Comparison of ENCODE assay signal across 25 mouse cellular contexts in genomic region chr17:13890932-13891331, GRCm38 (mm10). TPM values are rescaled to one million over a fixed set of nuclear protein-coding genes. Genes with fewer than 3 reads are reported as not detected.
DNase-seq lines count a peak whose midpoint lies in the region; ATAC-seq and TF ChIP-seq lines count a peak whose summit lies in the region.
"Had no signal": no experiment of that assay in that cellular context is flagged by ENCODE, and none has a peak within 500 bp of the region (broad histone marks: within the 10 kb centered on the region; RNA-seq: fewer than 3 reads in every experiment).

No protein-coding gene starts in this region.

- peak overlapping the region; percentile 2; the same call in 1 of the 2 replicates for H3K27ac ChIP-seq in heart, adult 2 months
- no peak overlapping the region for H3K27ac ChIP-seq in CH12.LX (ENCODE audit: insufficient read depth, low read depth)
- H3K27ac ChIP-seq in stomach, postnatal 0 days (replicated peaks): no peak overlapping the region
- H3K27ac ChIP-seq: embryonic facial prominence, embryonic 12.5 days; forebrain, embryonic 15.5 days; heart, embryonic 10.5 days; hindbrain, embryonic 12.5 days had no signal

- H3K9me3 ChIP-seq in CH12.LX (replicated peaks; ENCODE audit: low read length): no peaks in the 10 kb centered on the region
- no peaks in the 10 kb centered on the region for H3K9me3 ChIP-seq in stomach, postnatal 0 days (ENCODE audit: control insufficient read depth, low read length)
- H3K9me3 ChIP-seq: embryonic facial prominence, embryonic 12.5 days; forebrain, embryonic 15.5 days; heart, embryonic 10.5 days; hindbrain, embryonic 12.5 days had no signal

- no peak for TF ChIP-seq RAD21 in CH12.LX (IDR thresholded peaks at IDR 0.05; ENCODE audit: low read depth, low read length)

- dilution Hi-C loops in CH12.LX (cut with MboI; ENCODE audit: extremely low pct_ligation_motif_present, extremely low pct_unique_long_range_greater_than_20kb, low sequenced_read_pairs): no loop called here

- no peak for TF ChIP-seq CTCF in heart, adult 2 months (IDR thresholded peaks at IDR 0.05)
- TF ChIP-seq CTCF in CH12.LX (conservative IDR thresholded peaks at IDR 0.05 in 1 of 2, IDR thresholded peaks at IDR 0.05 in 1 of 2; ENCODE audit: low read depth in 2 of 2, low read length in 2 of 2): no peak
- TF ChIP-seq CTCF in stomach, postnatal 0 days (IDR thresholded peaks at IDR 0.05; ENCODE audit: low read depth): no peak

- TF ChIP-seq POLR2A in heart, adult 2 months (IDR thresholded peaks at IDR 0.05; ENCODE audit: insufficient read depth, low read depth, low read length): no peak
- TF ChIP-seq POLR2A in CH12.LX (IDR thresholded peaks at IDR 0.05; ENCODE audit: low read depth, low read length): no peak

- H3K36me3 ChIP-seq in heart, adult 2 months (ENCODE audit: control insufficient read depth, insufficient read depth, low read length): peaks cover 35% of the 10 kb centered on the region
- peaks cover 5 to 13% of the 10 kb centered on the region in 2 experiments for H3K36me3 ChIP-seq in CH12.LX (replicated peaks in 1 of 2; ENCODE audit: control insufficient read depth in 1 of 2, insufficient read depth in 1 of 2, low read length in 1 of 2)
- 0 out of 2 replicates have a peak, but pooled peaks cover 3% of the 10 kb centered on the region for H3K36me3 ChIP-seq in stomach, postnatal 0 days (ENCODE audit: control insufficient read depth, insufficient read depth, low read length)

- no peak for DNase-seq in heart, adult 2 months
- DNase-seq in heart, adult 9 months (ENCODE audit: low spot score in 2 of 2): no peak
- DNase-seq in urinary bladder, adult 18-20 months (ENCODE audit: low spot score in 2 of 2): peak; percentile 28 to 48
- no peak for DNase-seq in urinary bladder, postnatal 25 days (ENCODE audit: low spot score)
- peak; percentile 1 for DNase-seq in CH12.LX (ENCODE audit: extremely low read depth)
- DNase-seq in stomach, postnatal 0 days (ENCODE audit: low spot score): peak; percentile 51
- DNase-seq in frontal cortex, postnatal 14 days (ENCODE audit: low spot score in 2 of 2): no peak
- DNase-seq: adrenal gland, postnatal 10 days; cerebellum, adult 11-12 months; cerebellum, adult 9-10 months; cerebellum, postnatal 25 days; gastrocnemius, postnatal 25 days; heart, postnatal 10 days; heart, postnatal 4 days had no signal

- H3K9ac ChIP-seq in heart, adult 2 months (ENCODE audit: low read depth, low read length): no peak overlapping the region
- no peak overlapping the region for H3K9ac ChIP-seq in CH12.LX (ENCODE audit: insufficient read depth, low read depth)
- no peak overlapping the region for H3K9ac ChIP-seq in stomach, postnatal 0 days (ENCODE audit: low read length)
- H3K9ac ChIP-seq: embryonic facial prominence, embryonic 12.5 days; forebrain, embryonic 15.5 days; hindbrain, embryonic 12.5 days had no signal

- WGBS in heart, adult 2 months: 45% methylated on average over 1 of the region's 1 CpGs
- WGBS in stomach, postnatal 0 days: 48% methylated on average over 1 of the region's 1 CpGs

- TF ChIP-seq EP300 in heart, adult 2 months (IDR thresholded peaks at IDR 0.05; ENCODE audit: insufficient read depth, low read depth, low read length): no peak
- no peak for TF ChIP-seq EP300 in CH12.LX (IDR thresholded peaks at IDR 0.05; ENCODE audit: low read length)
- no peak for TF ChIP-seq EP300 in stomach, postnatal 0 days (optimal IDR thresholded peaks at IDR 0.05)

- H3K79me2 ChIP-seq in heart, adult 2 months (replicated peaks; ENCODE audit: control insufficient read depth, insufficient read depth, low read length): no peaks in the 10 kb centered on the region; the same call in none of the 2 replicates
- no peaks in the 10 kb centered on the region for H3K79me2 ChIP-seq in CH12.LX (replicated peaks; ENCODE audit: control insufficient read depth, extremely low read depth, insufficient read depth, poor library complexity, severe bottlenecking)

- peaks cover 2% of the 10 kb centered on the region for H3K4me1 ChIP-seq in heart, adult 2 months (ENCODE audit: control insufficient read depth, insufficient read depth, low read length)
- no peaks in the 10 kb centered on the region for H3K4me1 ChIP-seq in CH12.LX (ENCODE audit: control insufficient read depth in 1 of 2, insufficient read depth in 2 of 2)
- no peaks in the 10 kb centered on the region for H3K4me1 ChIP-seq in stomach, postnatal 0 days (replicated peaks; ENCODE audit: control insufficient read depth, insufficient read depth)
- H3K4me1 ChIP-seq: embryonic facial prominence, embryonic 12.5 days; forebrain, embryonic 15.5 days; heart, embryonic 10.5 days; hindbrain, embryonic 12.5 days had no signal

- in situ Hi-C loops in CH12.LX (cut with MboI; ENCODE audit: low pct_ligation_motif_present, low pct_unique_long_range_greater_than_20kb, low sequenced_read_pairs): no loop called here

- peak; percentile 96 for ATAC-seq in stomach, postnatal 0 days (ENCODE audit: low FRiP score, low TSS enrichment)
- ATAC-seq: forebrain, embryonic 15.5 days; hindbrain, embryonic 16.5 days had no signal

- no peak overlapping the region for H3K4me2 ChIP-seq in CH12.LX (ENCODE audit: insufficient read depth, low read depth, poor library complexity, severe bottlenecking)
- H3K4me2 ChIP-seq in stomach, postnatal 0 days (replicated peaks; ENCODE audit: low read depth): no peak overlapping the region
- H3K4me2 ChIP-seq: embryonic facial prominence, embryonic 12.5 days; forebrain, embryonic 15.5 days; hindbrain, embryonic 12.5 days had no signal

- peak overlapping the region; percentile 7; the same call in 1 of the 2 replicates for H3K4me3 ChIP-seq in heart, adult 2 months
- no peak overlapping the region for H3K4me3 ChIP-seq in CH12.LX (replicated peaks in 1 of 3; ENCODE audit: low read depth in 2 of 3, low read length in 2 of 3, poor library complexity in 1 of 3)
- H3K4me3 ChIP-seq in stomach, postnatal 0 days (ENCODE audit: low read depth, low read length): no peak overlapping the region
- H3K4me3 ChIP-seq: embryonic facial prominence, embryonic 12.5 days; forebrain, embryonic 15.5 days; heart, embryonic 10.5 days; hindbrain, embryonic 12.5 days had no signal

- no peaks in the 10 kb centered on the region for H3K27me3 ChIP-seq in heart, adult 2 months (ENCODE audit: control insufficient read depth, insufficient read depth, low read length)
- no peaks in the 10 kb centered on the region for H3K27me3 ChIP-seq in CH12.LX (replicated peaks)
- H3K27me3 ChIP-seq in stomach, postnatal 0 days (ENCODE audit: control insufficient read depth, insufficient read depth, low read length): no peaks in the 10 kb centered on the region
- H3K27me3 ChIP-seq: embryonic facial prominence, embryonic 12.5 days; forebrain, embryonic 15.5 days; hindbrain, embryonic 12.5 days had no signal

- intact Hi-C loops in heart, adult 2 months (cut with DNase I): loop anchor here (2.0 kb wide), 1 partner anchor 14 kb away; no protein-coding TSS in a partner anchor

TF ChIP-seq in CH12.LX, 34 proteins besides CTCF, POLR2A, EP300 and RAD21:
- TF ChIP-seq KAT2A (IDR thresholded peaks at IDR 0.05; ENCODE audit: insufficient replicate concordance, low read length): no peak
- no peak for TF ChIP-seq MXI1 (IDR thresholded peaks at IDR 0.05; ENCODE audit: low read depth, low read length)

RNA-seq across cellular contexts. Expression of gene Gm7168, which starts 57.2 kb away (rescaled TPM):
- total RNA-seq in heart, adult 2 months (2021): under 1 TPM in 1 of 2 experiments, not detected in 1; 0.21 TPM
- 0.12 TPM in 1 of 2 replicates, not detected in the other for polyA plus RNA-seq in heart, adult 2 months (2012; rRNA removed)
- not detected in 2 replicates for total RNA-seq in CH12.LX (2012; rRNA removed)
- not detected in 2 replicates for total RNA-seq in CH12.LX (2014; rRNA removed)
- not detected in 2 replicates for polyA plus RNA-seq in CH12.LX (2012; ENCODE audit: insufficient read length, low read depth)
- polyA plus RNA-seq in stomach, postnatal 0 days (2015; fragmentation: Nextera tagmentation; extraction: Ambion mirVana): not detected in 2 replicates
- total RNA-seq: adrenal gland, postnatal 10 days; adrenal gland, postnatal 4 days; gastrocnemius, postnatal 25 days; granulocyte monocyte progenitor cell, adult 5-6 weeks; heart, postnatal 10 days had no signal
- polyA plus RNA-seq: brain, embryonic 14.5 days; cortical plate, adult 2 months; embryonic facial prominence, embryonic 12.5 days; forebrain, embryonic 11.5 days; forebrain, embryonic 15.5 days; heart, embryonic 10.5 days; heart, embryonic 14.5 days; hindbrain, embryonic 12.5 days; hindbrain, embryonic 16.5 days had no signal

Comparison
In these comparisons a context has a peak if more than half of its experiments do, and no peak if none do; other contexts are left out.
1. DNase-seq: peak in urinary bladder, adult 18-20 months (2 of 2), CH12.LX (single experiment) and stomach, postnatal 0 days (single experiment); none in heart, adult 2 months (0 of 2), heart, adult 9 months (0 of 2), urinary bladder, postnatal 25 days (single experiment) and frontal cortex, postnatal 14 days (0 of 2).